Mouse (Mus musculus): Measurements from ENCODE around the gene Emb. TPM values are rescaled to one million over a fixed set of nuclear protein-coding genes. Genes with fewer than 3 reads are reported as not detected.

Gene Emb
- polyA plus RNA-seq, 1 experiment from 2014 or later, result 49.0 TPM

GRCm38 (mm10) chr13:117202755-117203471 is 5.4 kb upstream of the Emb start:
- WGBS, result 41% methylated on average over 22 of the region's 22 CpGs

GRCm38 (mm10) chr13:117204685-117205084 is 3.7 kb upstream of the Emb start:
- no peaks in the 10 kb centered on the region for H3K27me3 ChIP-seq
- no peaks in the 10 kb centered on the region for H3K4me1 ChIP-seq
- no peak for ATAC-seq (ENCODE audit: insufficient number of reproducible peaks, low FRiP score, low TSS enrichment, low read depth)
- no peak overlapping the region for H3K9ac ChIP-seq
- H3K4me2 ChIP-seq (replicated peaks), result no peak overlapping the region
- H3K27ac ChIP-seq (replicated peaks), result no peak overlapping the region
- WGBS, result 88% methylated on average over 7 of the region's 7 CpGs
- H3K9me3 ChIP-seq (replicated peaks), result no peaks in the 10 kb centered on the region
- H3K36me3 ChIP-seq, result no peaks in the 10 kb centered on the region
- H3K4me3 ChIP-seq (replicated peaks), result no peak overlapping the region

More at GRCm38 (mm10) chr13:117202755-117203471, 5.4 kb upstream of the Emb start:
- no peak overlapping the region for H3K27ac ChIP-seq (replicated peaks)
- H3K27me3 ChIP-seq, result no peaks in the 10 kb centered on the region
- ATAC-seq (ENCODE audit: insufficient number of reproducible peaks, low FRiP score, low TSS enrichment, low read depth), result no peak
- H3K4me2 ChIP-seq (replicated peaks), result 0 out of 2 replicates have a peak overlapping the region, but pooled peaks have one; percentile 17
- H3K9ac ChIP-seq, result no peak overlapping the region
- H3K36me3 ChIP-seq, result no peaks in the 10 kb centered on the region
- H3K4me3 ChIP-seq (replicated peaks), result no peak overlapping the region
- no peaks in the 10 kb centered on the region for H3K9me3 ChIP-seq (replicated peaks)
- H3K4me1 ChIP-seq, result no peaks in the 10 kb centered on the region

DNA sequence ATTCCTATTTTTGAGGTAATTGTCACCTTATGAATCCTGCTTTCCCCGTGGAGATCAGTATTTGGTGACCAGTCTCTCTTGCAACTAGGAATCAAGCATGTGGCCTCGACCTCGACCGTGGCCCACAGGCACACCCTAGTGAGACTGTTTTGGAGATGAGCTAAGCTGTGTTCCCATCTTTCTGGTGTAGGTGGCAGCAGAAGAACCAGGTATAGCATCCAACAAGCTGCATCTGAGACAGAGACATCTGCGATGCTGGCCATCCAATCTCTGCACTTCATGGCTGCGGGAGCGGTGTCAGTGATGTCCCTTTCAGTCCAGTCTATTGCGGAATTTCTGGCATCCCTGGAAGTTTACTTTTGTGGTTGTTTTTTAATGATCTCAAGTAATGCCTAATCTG is 2.3 kb upstream of the Emb start:
- H3K4me3 ChIP-seq (replicated peaks), result no peak overlapping the region
- H3K4me1 ChIP-seq, result 0 out of 2 replicates have a peak, but pooled peaks cover 2% of the 10 kb centered on the region
- H3K27ac ChIP-seq (replicated peaks), result no peak overlapping the region
- H3K27me3 ChIP-seq, result no peaks in the 10 kb centered on the region
- no peak overlapping the region for H3K4me2 ChIP-seq (replicated peaks)
- H3K36me3 ChIP-seq, result no peaks in the 10 kb centered on the region
- H3K9ac ChIP-seq, result no peak overlapping the region
- ATAC-seq (ENCODE audit: insufficient number of reproducible peaks, low FRiP score, low TSS enrichment, low read depth), result no peak
- 86% methylated on average over 8 of the region's 8 CpGs for WGBS
- H3K9me3 ChIP-seq (replicated peaks), result no peaks in the 10 kb centered on the region

DNA sequence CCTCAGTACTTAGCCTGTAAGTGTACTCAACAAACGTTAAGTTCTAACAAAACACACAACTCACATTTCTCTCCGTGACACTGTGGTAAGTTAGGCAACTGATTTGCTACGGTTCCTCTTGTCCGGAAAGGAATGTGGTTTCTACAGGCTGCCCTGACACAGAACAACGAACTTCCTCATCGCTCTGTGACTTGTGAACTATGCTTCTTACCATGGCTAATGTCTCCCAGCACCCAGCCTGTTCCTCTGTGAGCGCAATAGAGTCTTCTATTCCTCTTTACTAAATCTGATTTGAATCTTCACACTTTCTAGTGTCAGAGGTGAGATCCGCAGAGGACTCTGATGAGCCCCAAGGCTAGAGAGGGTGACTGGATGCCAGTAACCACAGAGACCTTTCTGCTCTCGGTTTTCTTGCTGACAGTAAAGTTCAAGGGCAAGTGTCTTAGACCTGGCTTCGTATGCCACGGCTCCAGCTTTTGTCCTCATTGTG is 3.1 kb downstream of the Emb start:
- H3K4me2 ChIP-seq (replicated peaks), result no peak overlapping the region
- no peak overlapping the region for H3K27ac ChIP-seq (replicated peaks)
- H3K9ac ChIP-seq, result no peak overlapping the region
- 18% methylated on average over 11 of the region's 11 CpGs for WGBS
- ATAC-seq (ENCODE audit: insufficient number of reproducible peaks, low FRiP score, low TSS enrichment, low read depth), result no peak
- H3K4me3 ChIP-seq (replicated peaks), result no peak overlapping the region
- H3K36me3 ChIP-seq, result no peaks in the 10 kb centered on the region
- H3K4me1 ChIP-seq, result 0 out of 2 replicates have a peak, but pooled peaks cover 8% of the 10 kb centered on the region
- H3K9me3 ChIP-seq (replicated peaks), result no peaks in the 10 kb centered on the region
- H3K27me3 ChIP-seq, result no peaks in the 10 kb centered on the region

GRCm38 (mm10) chr13:117215481-117215880 is 7.1 kb downstream of the Emb start:
- peaks cover 20% of the 10 kb centered on the region; the same call in 1 of the 2 replicates for H3K4me1 ChIP-seq
- ATAC-seq (ENCODE audit: insufficient number of reproducible peaks, low FRiP score, low TSS enrichment, low read depth), result no peak
- H3K9ac ChIP-seq, result no peak overlapping the region
- no peaks in the 10 kb centered on the region for H3K27me3 ChIP-seq
- H3K4me2 ChIP-seq (replicated peaks), result no peak overlapping the region
- H3K27ac ChIP-seq (replicated peaks), result no peak overlapping the region
- H3K4me3 ChIP-seq (replicated peaks), result no peak overlapping the region
- H3K36me3 ChIP-seq, result no peaks in the 10 kb centered on the region
- H3K9me3 ChIP-seq (replicated peaks), result no peaks in the 10 kb centered on the region
- WGBS, result 10% methylated on average over 10 of the region's 10 CpGs

DNA sequence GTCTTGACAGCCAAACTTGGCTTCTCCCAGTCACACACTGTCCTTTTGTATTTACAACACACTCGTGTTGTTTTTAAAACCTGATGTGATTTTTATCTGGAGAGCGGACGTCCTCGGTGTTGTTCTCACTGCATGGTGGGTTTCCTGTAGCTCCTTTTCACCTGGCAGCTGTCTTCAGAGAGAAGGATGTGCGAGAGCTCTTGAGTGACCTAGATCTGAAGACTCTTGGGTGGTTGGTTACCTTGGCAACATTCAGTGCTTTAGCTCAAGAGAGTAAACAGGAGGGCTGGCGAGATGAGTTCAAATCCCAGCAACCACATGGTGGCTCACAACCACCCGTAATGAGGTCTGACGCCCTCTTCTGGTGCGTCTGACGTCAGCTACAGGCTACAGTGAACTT is 7.8 kb downstream of the Emb start:
- Histone ChIP-seq H3K27me3 (no peaks in the 10 kb centered on the region), H3K4me2 (replicated peaks) (no peak overlapping the region), H3K4me1 (peaks cover 23% of the 10 kb centered on the region), H3K9ac (no peak overlapping the region), H3K4me3 (replicated peaks) (no peak overlapping the region), H3K36me3 (no peaks in the 10 kb centered on the region), H3K27ac (replicated peaks) (no peak overlapping the region), H3K9me3 (replicated peaks) (no peaks in the 10 kb centered on the region)
- ATAC-seq (ENCODE audit: insufficient number of reproducible peaks, low FRiP score, low TSS enrichment, low read depth), result no peak
- 26% methylated on average over 10 of the region's 10 CpGs for WGBS

GRCm38 (mm10) chr13:117216752-117217363 is 8.5 kb downstream of the Emb start:
- no peak overlapping the region for H3K9ac ChIP-seq

GRCm38 (mm10) chr13:117217621-117218020 is 9.3 kb downstream of the Emb start:
- ATAC-seq (ENCODE audit: insufficient number of reproducible peaks, low FRiP score, low TSS enrichment, low read depth), result no peak
- H3K4me2 ChIP-seq (replicated peaks), result no peak overlapping the region

More at GRCm38 (mm10) chr13:117216752-117217363, 8.5 kb downstream of the Emb start:
- Histone ChIP-seq H3K4me3 (replicated peaks) (no peak overlapping the region), H3K27ac (replicated peaks) (no peak overlapping the region), H3K9me3 (replicated peaks) (no peaks in the 10 kb centered on the region), H3K36me3 (no peaks in the 10 kb centered on the region), H3K27me3 (no peaks in the 10 kb centered on the region), H3K4me1 (peaks cover 21% of the 10 kb centered on the region), H3K4me2 (replicated peaks) (no peak overlapping the region)
- no peak for ATAC-seq (ENCODE audit: insufficient number of reproducible peaks, low FRiP score, low TSS enrichment, low read depth)
- WGBS, result 24% methylated on average over 9 of the region's 9 CpGs

GRCm38 (mm10) chr13:117218092-117218491 is 9.8 kb downstream of the Emb start:
- ATAC-seq (ENCODE audit: insufficient number of reproducible peaks, low FRiP score, low TSS enrichment, low read depth), result no peak
- Histone ChIP-seq H3K27ac (replicated peaks) (no peak overlapping the region), H3K9ac (no peak overlapping the region), H3K9me3 (replicated peaks) (no peaks in the 10 kb centered on the region), H3K36me3 (no peaks in the 10 kb centered on the region), H3K4me2 (replicated peaks) (no peak overlapping the region), H3K27me3 (no peaks in the 10 kb centered on the region), H3K4me3 (replicated peaks) (no peak overlapping the region), H3K4me1 (peaks cover 24% of the 10 kb centered on the region)
- 82% methylated on average over 2 of the region's 2 CpGs for WGBS

More at GRCm38 (mm10) chr13:117217621-117218020, 9.3 kb downstream of the Emb start:
- Histone ChIP-seq H3K4me3 (replicated peaks) (no peak overlapping the region), H3K27me3 (no peaks in the 10 kb centered on the region), H3K9ac (no peak overlapping the region), H3K4me1 (peaks cover 24% of the 10 kb centered on the region), H3K36me3 (no peaks in the 10 kb centered on the region), H3K9me3 (replicated peaks) (no peaks in the 10 kb centered on the region), H3K27ac (replicated peaks) (no peak overlapping the region)
- WGBS, result 36% methylated on average over 11 of the region's 11 CpGs

GRCm38 (mm10) chr13:117219871-117220500 is 11.7 kb downstream of the Emb start:
- H3K4me2 ChIP-seq (replicated peaks), result peak overlapping the region; percentile 96
- H3K36me3 ChIP-seq, result no peaks in the 10 kb centered on the region
- peak overlapping the region; percentile 63 for H3K27ac ChIP-seq (replicated peaks)
- peak overlapping the region; percentile 71 for H3K4me3 ChIP-seq (replicated peaks)
- WGBS, result 13% methylated on average over 16 of the region's 16 CpGs
- ATAC-seq (ENCODE audit: insufficient number of reproducible peaks, low FRiP score, low TSS enrichment, low read depth), result peak; percentile 59; the same call in 1 of the 2 replicates
- H3K4me1 ChIP-seq, result peaks cover 24% of the 10 kb centered on the region
- peak overlapping the region; percentile 55; the same call in 1 of the 2 replicates for H3K9ac ChIP-seq
- no peaks in the 10 kb centered on the region for H3K9me3 ChIP-seq (replicated peaks)
- H3K27me3 ChIP-seq, result no peaks in the 10 kb centered on the region

Measured in embryonic facial prominence, embryonic 15.5 days (tissue).